Mouse (Mus musculus) Patski (cell line): ENCODE measurements around the gene Ccl2. TPM values are rescaled to one million over a fixed set of nuclear protein-coding genes. Genes with fewer than 3 reads are reported as not detected.

Source experiments
- ATAC-seq: fragments of 100-300 bp; one replicate; pipeline ENCODE4 v1.8.0; 2021
- CTCF ChIA-PET: fragments of 350-600 bp; sonication (Branson Sonifier 250); formaldehyde crosslinking; loops from one replicate; lab custom pipeline; 2022; ENCODE audit warnings: inconsistent platforms; lab: Charles Lee
- POLR2A ChIA-PET: fragments of 350-600 bp; sonication (Branson Sonifier 250); formaldehyde crosslinking; loops from one replicate; lab custom pipeline; 2022; ENCODE audit warnings: antibody characterized with exemption, inconsistent platforms; lab: Charles Lee
- DNase-seq: peaks from one replicate; pipeline ENCODE4 v3.0.0-alpha.2; 2011; ENCODE audit warnings: low read depth, low spot score
- H3K27me3 ChIP-seq: fragments of 371-371 bp; one replicate; pipeline ENCODE4 v1.5.1; 2021
- CTCF ChIP-seq: fragments of 100-300 bp; IDR thresholded peaks from one replicate; pipeline ENCODE4 v1.5.1; 2021
- in situ Hi-C: fragments of 300-500 bp; cut with MboI; formaldehyde crosslinking; loops from 3 replicates; pipeline ENCODE4 v1.11.1; 2018; ENCODE audit warnings: low pct_unique_long_range_greater_than_20kb, mixed read lengths
- polyA plus RNA-seq: library from polyadenylated mRNA; unstranded; gene quantifications from one replicate; pipeline ENCODE4 v1.2.3, GENCODE M21; 2021

Gene Ccl2
- polyA plus RNA-seq, 1 experiment from 2014 or later: 382 TPM

- CTCF ChIA-PET: interaction anchor here (1.7 kb wide), 1 partner anchor 121 kb away, joined by 5 read pairs; no protein-coding TSS in a partner anchor
- no peak for DNase-seq
- TF ChIP-seq CTCF: no peak
- in situ Hi-C loops: loop anchor here (5.0 kb wide), 1 partner anchor 123 kb away; no protein-coding TSS in a partner anchor
- POLR2A ChIA-PET: no interaction called here
- ATAC-seq: no peak
- peaks cover 9% of the 10 kb centered on the region for H3K27me3 ChIP-seq
Observed at GRCm38 (mm10) chr11:82053849-82054248, 18.5 kb downstream of the Ccl2 start.

- TF ChIP-seq CTCF: no peak
- DNase-seq: no peak
- ChIA-PET POLR2A (no interaction called here), CTCF (interaction anchor here (0.9 to 1.3 kb wide), 2 partner anchors 10 to 18 kb away, joined by 3 to 4 read pairs; no protein-coding TSS in a partner anchor)
- no peak for ATAC-seq
- in situ Hi-C loops: no loop called here
- H3K27me3 ChIP-seq: peaks cover 17% of the 10 kb centered on the region
Observed at GRCm38 (mm10) chr11:82057646-82058045, 22.3 kb downstream of the Ccl2 start, which contains the start of gene Ccl11. Ccl11 (plus strand) TSS chr11:82057823.

- no peak for TF ChIP-seq CTCF
- ChIA-PET POLR2A (no interaction called here), CTCF (interaction anchor here (1.2 to 1.7 kb wide), 3 partner anchors 14 to 66 kb away, joined by 3 to 5 read pairs (median 3); no protein-coding TSS in a partner anchor)
- in situ Hi-C loops: no loop called here
- H3K27me3 ChIP-seq: peaks cover 11% of the 10 kb centered on the region
- no peak for DNase-seq
- ATAC-seq: no peak
Observed at GRCm38 (mm10) chr11:82062226-82062625, 26.9 kb downstream of the Ccl2 start.

- ChIA-PET CTCF (no interaction called here), POLR2A (no interaction called here)
- ATAC-seq (no peak), DNase-seq (no peak)
- in situ Hi-C loops: no loop called here
- peaks cover 9% of the 10 kb centered on the region for H3K27me3 ChIP-seq
- TF ChIP-seq CTCF: no peak
Observed at GRCm38 (mm10) chr11:82063454-82063853, 28.1 kb downstream of the Ccl2 start.

- POLR2A ChIA-PET: no interaction called here
- in situ Hi-C loops: no loop called here
- ATAC-seq (peak; percentile 81), DNase-seq (no peak)
- H3K27me3 ChIP-seq: no peaks in the 10 kb centered on the region
- TF ChIP-seq CTCF: no peak
- CTCF ChIA-PET: interaction anchor here (0.7 to 1.3 kb wide), 2 partner anchors 10 to 107 kb away, joined by 3 to 6 read pairs; no protein-coding TSS in a partner anchor
Observed at GRCm38 (mm10) chr11:82066953-82067571, 31.7 kb downstream of the Ccl2 start.

- in situ Hi-C loops: no loop called here
- CTCF ChIA-PET: interaction anchor here (1.1 to 2.0 kb wide), 4 partner anchors 11 to 106 kb away, joined by 3 to 4 read pairs (median 4); no protein-coding TSS in a partner anchor
- POLR2A ChIA-PET: interaction anchor here (1.2 kb wide), 1 partner anchor 101 kb away, joined by 4 read pairs; no protein-coding TSS in a partner anchor
- DNase-seq (no peak), ATAC-seq (no peak)
- no peak for TF ChIP-seq CTCF
- no peaks in the 10 kb centered on the region for H3K27me3 ChIP-seq
Observed at GRCm38 (mm10) chr11:82071076-82071475, 35.7 kb downstream of the Ccl2 start.

- DNase-seq (no peak), ATAC-seq (no peak)
- CTCF ChIA-PET: interaction anchor here (1.2 to 2.5 kb wide), 3 partner anchors 77 to 110 kb away, joined by 3 to 7 read pairs (median 4); no protein-coding TSS in a partner anchor
- in situ Hi-C loops: no loop called here
- POLR2A ChIA-PET: no interaction called here
- H3K27me3 ChIP-seq: no peaks in the 10 kb centered on the region
- TF ChIP-seq CTCF: peak; percentile 36
Observed at GRCm38 (mm10) chr11:82072374-82072773, 37.0 kb downstream of the Ccl2 start.

GRCm38 (mm10) chr11:82072984-82073383 lies 37.6 kb downstream of the Ccl2 start:
- ChIA-PET POLR2A (no interaction called here), CTCF (interaction anchor here (0.8 to 2.5 kb wide), 3 partner anchors 77 to 109 kb away, joined by 3 to 7 read pairs (median 3); no protein-coding TSS in a partner anchor)
- TF ChIP-seq CTCF: no peak
- H3K27me3 ChIP-seq: no peaks in the 10 kb centered on the region
- ATAC-seq (no peak), DNase-seq (no peak)
- in situ Hi-C loops: no loop called here

- ATAC-seq: peak; percentile 56
- no peaks in the 10 kb centered on the region for H3K27me3 ChIP-seq
- DNase-seq: peak; percentile 19
- in situ Hi-C loops: no loop called here
- TF ChIP-seq CTCF: no peak
- POLR2A ChIA-PET: no interaction called here
- CTCF ChIA-PET: interaction anchor here (0.8 to 2.5 kb wide), 2 partner anchors 78 to 101 kb away, joined by 3 to 7 read pairs; no protein-coding TSS in a partner anchor
Observed at GRCm38 (mm10) chr11:82073686-82074085, 38.3 kb downstream of the Ccl2 start.

- H3K27me3 ChIP-seq: no peaks in the 10 kb centered on the region
- in situ Hi-C loops: no loop called here
- ATAC-seq (no peak), DNase-seq (no peak)
- POLR2A ChIA-PET: interaction anchor here (0.8 kb wide), 1 partner anchor 18 kb away, joined by 3 read pairs; no protein-coding TSS in a partner anchor
- CTCF ChIA-PET: interaction anchor here (0.9 to 2.0 kb wide), 3 partner anchors 10 to 81 kb away, joined by 3 to 5 read pairs (median 4); no protein-coding TSS in a partner anchor
- TF ChIP-seq CTCF: no peak
Observed at GRCm38 (mm10) chr11:82077031-82077430, 41.7 kb downstream of the Ccl2 start.
